Comparison of ENCODE assay signal across 25 mouse cellular contexts in the genomic region with DNA sequence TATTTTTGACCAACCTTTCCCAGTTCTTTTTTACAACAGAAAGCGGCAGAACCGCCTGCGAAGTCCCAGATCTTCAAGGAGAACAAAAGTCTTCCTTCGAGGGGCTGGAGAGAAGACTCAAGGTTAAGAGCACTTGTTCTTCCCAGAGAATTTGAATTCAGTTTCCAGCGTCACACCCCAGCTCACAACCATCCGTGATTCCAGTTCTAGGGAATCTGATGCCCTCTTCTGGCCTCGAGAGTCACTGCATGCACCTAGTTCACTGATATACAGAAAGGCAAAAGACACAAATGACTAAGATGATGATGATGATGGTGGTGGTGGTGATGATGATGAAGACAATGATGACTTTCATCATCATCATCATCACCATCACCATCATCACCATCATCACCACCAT. TPM values are rescaled to one million over a fixed set of nuclear protein-coding genes. Genes with fewer than 3 reads are reported as not detected.
DNase-seq lines count a peak whose midpoint lies in the region; ATAC-seq and TF ChIP-seq lines count a peak whose summit lies in the region.
"Had no signal": no experiment of that assay in that cellular context is flagged by ENCODE, and none has a peak within 500 bp of the region (broad histone marks: within the 10 kb centered on the region; RNA-seq: fewer than 3 reads in every experiment).

No protein-coding gene starts in this region.

- no peak for ATAC-seq in lung, embryonic 14.5 days (ENCODE audit: insufficient read depth)
- ATAC-seq in forebrain, embryonic 11.5 days (replicated peaks; ENCODE audit: low FRiP score), result no peak
- ATAC-seq: forebrain, embryonic 14.5 days; hindbrain, postnatal 0 days had no signal

- H3K9ac ChIP-seq in lung, embryonic 14.5 days, result no peak overlapping the region
- H3K9ac ChIP-seq in forebrain, embryonic 11.5 days (ENCODE audit: low read length), result no peak overlapping the region
- H3K9ac ChIP-seq: heart, embryonic 13.5 days; limb, embryonic 13.5 days; liver, embryonic 15.5 days; neural tube, embryonic 12.5 days had no signal

- H3K36me3 ChIP-seq in kidney, adult 2 months (ENCODE audit: control insufficient read depth, insufficient read depth, low read length), result no peaks in the 10 kb centered on the region
- no peaks in the 10 kb centered on the region for H3K36me3 ChIP-seq in lung, embryonic 14.5 days (ENCODE audit: insufficient read depth)
- H3K36me3 ChIP-seq in forebrain, embryonic 11.5 days (ENCODE audit: control insufficient read depth, insufficient read depth, low read length), result no peaks in the 10 kb centered on the region
- H3K36me3 ChIP-seq: heart, embryonic 13.5 days; limb, embryonic 13.5 days; liver, embryonic 15.5 days; neural tube, embryonic 12.5 days had no signal

- H3K27ac ChIP-seq in kidney, adult 2 months (ENCODE audit: insufficient read depth, low read depth, low read length), result no peak overlapping the region
- H3K27ac ChIP-seq in lung, embryonic 14.5 days (ENCODE audit: low read depth), result no peak overlapping the region
- no peak overlapping the region for H3K27ac ChIP-seq in forebrain, embryonic 11.5 days (ENCODE audit: low read depth, low read length)
- H3K27ac ChIP-seq: heart, embryonic 13.5 days; hindbrain, postnatal 0 days; limb, embryonic 13.5 days; liver, embryonic 15.5 days; neural tube, embryonic 12.5 days had no signal

- DNase-seq in kidney, adult 2 months, result no peak
- DNase-seq in kidney, adult 18-20 months, result no peak
- DNase-seq in lung, embryonic 14.5 days, result no peak
- DNase-seq in lung, postnatal 36 days, result no peak
- DNase-seq in ES-CJ7 (ENCODE audit: low read depth, low spot score), result peak; percentile 73
- DNase-seq in ZHBTc4 (ENCODE audit: low read depth, low spot score), result peak; percentile 81
- DNase-seq in cerebellum, postnatal 14 days, result no peak
- no peak for DNase-seq in forebrain, embryonic 11.5 days (ENCODE audit: low spot score)
- DNase-seq: adrenal gland, postnatal 10 days; cerebellum, adult 8-10 months; heart, postnatal 14 days; kidney, adult 11 months; kidney, postnatal 10 days; layer of hippocampus, postnatal 36 days; lung, postnatal 10 days; midbrain, embryonic 14.5 days; right cerebral cortex, postnatal 25 days; spleen, adult 18-20 months; thymus, postnatal 25 days had no signal

- H3K27me3 ChIP-seq in kidney, adult 2 months (replicated peaks; ENCODE audit: control insufficient read depth, insufficient read depth, low read length), result no peaks in the 10 kb centered on the region
- no peaks in the 10 kb centered on the region for H3K27me3 ChIP-seq in lung, embryonic 14.5 days (ENCODE audit: insufficient read depth, low read length)
- no peaks in the 10 kb centered on the region for H3K27me3 ChIP-seq in forebrain, embryonic 11.5 days (ENCODE audit: control insufficient read depth, insufficient read depth, low read length)
- H3K27me3 ChIP-seq: heart, embryonic 13.5 days; limb, embryonic 13.5 days; liver, embryonic 15.5 days; neural tube, embryonic 12.5 days had no signal

- H3K9me3 ChIP-seq in lung, embryonic 14.5 days (ENCODE audit: low read depth, low read length), result peaks cover 3% of the 10 kb centered on the region; the same call in 1 of the 2 replicates
- H3K9me3 ChIP-seq in forebrain, embryonic 11.5 days (ENCODE audit: control insufficient read depth, low read length), result no peaks in the 10 kb centered on the region
- H3K9me3 ChIP-seq: heart, embryonic 13.5 days; limb, embryonic 13.5 days; liver, embryonic 15.5 days; neural tube, embryonic 12.5 days had no signal

- H3K4me2 ChIP-seq in lung, embryonic 14.5 days, result no peak overlapping the region
- H3K4me2 ChIP-seq in forebrain, embryonic 11.5 days (ENCODE audit: low read depth, low read length, severe bottlenecking), result no peak overlapping the region
- H3K4me2 ChIP-seq: heart, embryonic 13.5 days; limb, embryonic 13.5 days; liver, embryonic 15.5 days; neural tube, embryonic 12.5 days had no signal

- TF ChIP-seq POLR2A in kidney, adult 2 months (IDR thresholded peaks at IDR 0.05; ENCODE audit: low read depth, low read length), result no peak

- H3K4me1 ChIP-seq in kidney, adult 2 months (ENCODE audit: control insufficient read depth, insufficient read depth, low read length), result peaks cover 3% of the 10 kb centered on the region
- H3K4me1 ChIP-seq in lung, embryonic 14.5 days (ENCODE audit: insufficient read depth), result no peaks in the 10 kb centered on the region
- H3K4me1 ChIP-seq in forebrain, embryonic 11.5 days (replicated peaks; ENCODE audit: control insufficient read depth, insufficient read depth, low read length), result no peaks in the 10 kb centered on the region
- H3K4me1 ChIP-seq: liver, embryonic 15.5 days; neural tube, embryonic 12.5 days had no signal

- WGBS in kidney, adult 2 months, result 86% methylated on average over 7 of the region's 7 CpGs
- 87% methylated on average over 7 of the region's 7 CpGs for WGBS in lung, embryonic 14.5 days
- 83% methylated on average over 7 of the region's 7 CpGs for WGBS in forebrain, embryonic 11.5 days

- no peak overlapping the region for H3K4me3 ChIP-seq in kidney, adult 2 months (ENCODE audit: insufficient read depth, low read depth, low read length)
- no peak overlapping the region for H3K4me3 ChIP-seq in lung, embryonic 14.5 days (ENCODE audit: low read depth, low read length)
- no peak overlapping the region for H3K4me3 ChIP-seq in forebrain, embryonic 11.5 days (ENCODE audit: low read depth, low read length)
- H3K4me3 ChIP-seq: heart, embryonic 13.5 days; limb, embryonic 13.5 days; liver, embryonic 15.5 days; neural tube, embryonic 12.5 days had no signal

- 0 out of 2 replicates have a peak, but pooled peaks have one; percentile 18 for TF ChIP-seq CTCF in kidney, adult 2 months (conservative IDR thresholded peaks at IDR 0.05; ENCODE audit: insufficient read depth, insufficient read length, low read depth, low read length)
- TF ChIP-seq CTCF in lung, embryonic 14.5 days (IDR thresholded peaks at IDR 0.05; ENCODE audit: low read depth), result peak; percentile 33; the same call in 1 of the 2 replicates

RNA-seq across cellular contexts. Expression of a gene that starts 48.9 kb away (rescaled TPM):
- 295 and 328 TPM in 2 replicates for polyA plus RNA-seq in kidney, adult 2 months (2012; rRNA removed)
- polyA plus RNA-seq in lung, embryonic 14.5 days (2014; fragmentation: Nextera tagmentation; extraction: Ambion mirVana), result 0.92 and 0.93 TPM in 2 replicates
- polyA plus RNA-seq in forebrain, embryonic 11.5 days (2014; fragmentation: Nextera tagmentation; extraction: Ambion mirVana), result 0.71 and 1.1 TPM in 2 replicates

Comparison
In these comparisons a context has a peak if more than half of its experiments do, and no peak if none do; other contexts are left out.
1. DNase-seq: peak in ES-CJ7 (single experiment) and ZHBTc4 (single experiment); none in kidney, adult 2 months (single experiment), kidney, adult 18-20 months (single experiment), lung, embryonic 14.5 days (single experiment), lung, postnatal 36 days (single experiment), cerebellum, postnatal 14 days (0 of 2) and forebrain, embryonic 11.5 days (single experiment).
2. RNA of a gene that starts 48.9 kb away (polyA plus RNA-seq): 295 to 328 TPM in kidney, adult 2 months; 0.71 to 1.1 TPM in forebrain, embryonic 11.5 days and 0.92 to 0.93 TPM in lung, embryonic 14.5 days; every median in the first group is over 100 times any median in the second.